Mouse (Mus musculus) kidney, postnatal 4 days (tissue): ENCODE results near the gene H2-DMb1.
"Not testable (repeated sequence)": the region's sequence is repeated elsewhere in the genome, so short reads cannot be mapped to it uniquely, and the experiment has no call there.

Experiments
- DNase-seq, 2 experiments: peaks; one replicate each; pipeline ENCODE4 v3.0.0; 2021; ENCODE audit warnings: mixed read lengths in 2 of 2

H2-DMb1 gene

GRCm38 (mm10) chr17:34123111-34123510 lies 29.8 kb upstream of the H2-DMb1 start:
- DNase-seq = no peak

- DNase-seq = peak in 1 of 2 experiments; percentile 58
Observed at GRCm38 (mm10) chr17:34123518-34123917, 29.4 kb upstream of the H2-DMb1 start.

GRCm38 (mm10) chr17:34124649-34125048 lies 28.2 kb upstream of the H2-DMb1 start:
- DNase-seq = no peak

- DNase-seq = no peak
Observed at GRCm38 (mm10) chr17:34126826-34127420, 25.9 kb upstream of the H2-DMb1 start.

- DNase-seq = peak; percentile 75 to 83
Observed at GRCm38 (mm10) chr17:34127475-34127874, 25.4 kb upstream of the H2-DMb1 start.

- DNase-seq = no peak
Observed at GRCm38 (mm10) chr17:34128264-34128937, 24.5 kb upstream of the H2-DMb1 start.

GRCm38 (mm10) chr17:34128944-34129791 lies 23.7 kb upstream of the H2-DMb1 start:
- DNase-seq = no peak

GRCm38 (mm10) chr17:34130073-34130947 lies 22.6 kb upstream of the H2-DMb1 start:
- DNase-seq = no peak

GRCm38 (mm10) chr17:34131911-34132310 lies 21.0 kb upstream of the H2-DMb1 start:
- no peak for DNase-seq

GRCm38 (mm10) chr17:34133289-34133688 lies 19.6 kb upstream of the H2-DMb1 start:
- peak; percentile 57 to 75 for DNase-seq

- no peak for DNase-seq
Observed at GRCm38 (mm10) chr17:34134451-34134850, 18.4 kb upstream of the H2-DMb1 start.

GRCm38 (mm10) chr17:34135297-34136224 lies 17.3 kb upstream of the H2-DMb1 start:
- DNase-seq = peak; percentile 99 to 100

- no peak for DNase-seq
Observed at GRCm38 (mm10) chr17:34137601-34138000, 15.3 kb upstream of the H2-DMb1 start.

- DNase-seq = no peak
Observed at GRCm38 (mm10) chr17:34138655-34139054, 14.2 kb upstream of the H2-DMb1 start.

- DNase-seq = peak; percentile 60 to 69
Observed at GRCm38 (mm10) chr17:34139416-34139815, 13.5 kb upstream of the H2-DMb1 start.

- DNase-seq = no peak
Observed at GRCm38 (mm10) chr17:34140240-34140639, 12.6 kb upstream of the H2-DMb1 start.

GRCm38 (mm10) chr17:34141448-34141847 lies 11.4 kb upstream of the H2-DMb1 start:
- DNase-seq = no peak

- no peak for DNase-seq
Observed at GRCm38 (mm10) chr17:34142456-34143010, 10.3 kb upstream of the H2-DMb1 start.

GRCm38 (mm10) chr17:34143033-34143432 lies 9.8 kb upstream of the H2-DMb1 start, which contains the start of gene H2-DMb2:
Gene H2-DMb2, plus strand, starts transcription at chr17:34143307.
- peak; percentile 81 to 88 for DNase-seq

GRCm38 (mm10) chr17:34143461-34143860 lies 9.4 kb upstream of the H2-DMb1 start:
- DNase-seq = no peak

- not testable (repeated sequence) for DNase-seq
Observed at GRCm38 (mm10) chr17:34144221-34144620, 8.7 kb upstream of the H2-DMb1 start.
